Mouse (Mus musculus): ENCODE data around the gene Baiap2l2.

- TF ChIP-seq POLR2A (IDR thresholded peaks at IDR 0.05; ENCODE audit: low read depth, low read length) (no peak), CTCF (conservative IDR thresholded peaks at IDR 0.05; ENCODE audit: insufficient read depth, insufficient read length, low read depth, low read length) (no peak)
Measured at GRCm38 (mm10) chr15:79208758-79209439, 76.4 kb downstream of the Baiap2l2 start.
